Mouse (Mus musculus) spleen, adult 2 months (tissue): ENCODE measurements around the gene Spsb1.

Source experiments
- CTCF ChIP-seq: fragments of 200-500 bp; IDR thresholded peaks from 2 replicates; pipeline ENCODE4 v1.5.1; 2011; ENCODE audit warnings: mild to moderate bottlenecking, inconsistent platforms; ENCODE audit not compliant: insufficient read depth, insufficient read length, insufficient replicate concordance; ENCODE audit errors: extremely low read depth
- POLR2A ChIP-seq: fragments of 200-500 bp; IDR thresholded peaks from 2 replicates; pipeline ENCODE4 v1.6.1; 2011; ENCODE audit warnings: low read depth, low read length, inconsistent platforms

DNA sequence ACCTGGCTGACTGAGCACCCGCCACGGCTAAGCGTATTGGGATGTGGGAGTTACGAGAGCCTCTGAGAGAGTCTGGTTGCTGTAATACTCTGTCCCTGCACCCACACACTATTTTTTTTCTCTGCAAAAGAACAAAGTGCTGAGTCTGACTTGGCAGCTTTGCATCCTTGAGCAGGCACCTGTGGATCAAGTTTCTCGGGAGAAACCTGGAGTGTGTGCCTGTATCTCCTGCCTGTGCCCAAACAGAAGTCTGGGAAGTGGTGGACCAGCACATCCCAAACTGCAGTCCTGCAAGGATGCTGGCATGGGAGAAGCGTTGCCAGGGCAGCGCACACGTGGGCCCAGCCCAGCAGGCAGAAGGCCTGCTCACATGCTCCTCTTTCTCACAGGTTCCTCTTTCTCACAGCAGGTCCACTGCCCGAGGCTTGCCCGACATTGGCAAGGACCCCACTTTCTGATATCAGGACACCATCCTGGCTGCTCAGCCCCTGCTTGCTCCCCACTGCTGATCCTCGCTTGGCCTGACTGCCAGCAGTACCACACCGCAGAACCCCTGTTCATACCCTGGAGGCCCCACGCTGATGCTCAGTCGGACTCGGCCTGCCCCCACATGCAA lies 36.3 kb downstream of the Spsb1 start:
- TF ChIP-seq CTCF (no peak), POLR2A (no peak)
